Mouse (Mus musculus) thymus, adult 2 months (tissue): ENCODE results near the gene Ryr3.
"Not testable (repeated sequence)": the region's sequence is repeated elsewhere in the genome, so short reads cannot be mapped to it uniquely, and the experiment has no call there.

Experiments used
- CTCF ChIP-seq: fragments of 200-500 bp; IDR thresholded peaks from 2 replicates; pipeline ENCODE4 v1.5.1; 2012; ENCODE audit warnings: mild to moderate bottlenecking, control low read depth, low read length, moderate library complexity, borderline replicate concordance; ENCODE audit not compliant: control insufficient read depth, poor library complexity, insufficient read depth; ENCODE audit errors: extremely low read depth
- POLR2A ChIP-seq: fragments of 200-500 bp; IDR thresholded peaks from 2 replicates; pipeline ENCODE4 v1.6.1; 2012; ENCODE audit warnings: mild to moderate bottlenecking, low read length, control low read depth, moderate library complexity; ENCODE audit not compliant: control insufficient read depth, poor library complexity, insufficient read depth; ENCODE audit errors: extremely low read depth

DNA sequence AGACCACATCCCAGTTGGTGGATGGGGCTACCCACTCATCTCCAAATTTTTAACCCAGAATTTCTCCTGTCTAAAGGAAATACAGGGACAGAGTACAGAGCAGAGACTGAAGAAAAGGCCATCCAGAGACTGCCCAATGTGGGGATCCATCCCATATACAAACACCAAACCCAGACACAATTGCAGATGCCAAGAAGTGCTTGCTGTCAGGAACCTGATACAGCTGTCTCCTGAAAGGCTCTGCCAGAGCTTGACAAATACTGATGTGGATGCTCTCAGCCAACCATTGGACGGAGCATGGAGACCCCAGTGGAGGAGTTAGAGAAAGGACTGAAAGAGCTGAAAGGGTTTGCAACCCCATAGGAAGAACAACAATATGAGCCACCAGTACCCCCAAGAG is 125.6 kb downstream of the Ryr3 start:
- TF ChIP-seq POLR2A, CTCF: not testable (repeated sequence)
